Mouse (Mus musculus) kidney, adult 2 months (tissue): ENCODE results near the gene Klf13.

ENCODE experiments used
- CTCF ChIP-seq: fragments of 200-500 bp; conservative IDR thresholded peaks from 2 replicates; pipeline ENCODE4 v1.5.1; 2011; ENCODE audit warnings: low read depth, mild to moderate bottlenecking, control low read depth, low read length, moderate library complexity, mixed read lengths; ENCODE audit not compliant: insufficient read depth, insufficient read length
- POLR2A ChIP-seq: fragments of 200-500 bp; IDR thresholded peaks from one replicate; pipeline ENCODE4 v1.6.1; 2011; ENCODE audit warnings: low read depth, low read length, control low read depth

- TF ChIP-seq CTCF = no peak
- TF ChIP-seq POLR2A = no peak
Measured at GRCm38 (mm10) chr7:63873880-63874279, 64.8 kb downstream of the Klf13 start.
